Mouse (Mus musculus): ENCODE results near the gene Papln.

GRCm38 (mm10) chr12:83767833-83768232 lies 4.4 kb downstream of the Papln start:
- TF ChIP-seq CTCF (conservative IDR thresholded peaks at IDR 0.05; ENCODE audit: low read length): no peak
- TF ChIP-seq POU5F1 (IDR thresholded peaks at IDR 0.05; ENCODE audit: borderline replicate concordance, low read length): no peak
